Mouse (Mus musculus) ES-E14 (cell line): ENCODE data around the gene Usp12.

Experiments used
- CHD2 ChIP-seq: IDR thresholded peaks from 2 replicates; pipeline ENCODE4 v1.6.1; 2014; ENCODE audit warnings: mild to moderate bottlenecking, low read depth, low read length, inconsistent platforms
- HCFC1 ChIP-seq: IDR thresholded peaks from 2 replicates; pipeline ENCODE4 v1.6.1; 2012; ENCODE audit warnings: low read length, inconsistent platforms, borderline replicate concordance; ENCODE audit not compliant: insufficient read depth
- MAFK ChIP-seq: IDR thresholded peaks from 2 replicates; pipeline ENCODE4 v1.6.1; 2014; ENCODE audit warnings: mild to moderate bottlenecking, low read depth, low read length, inconsistent platforms; ENCODE audit not compliant: insufficient read depth
- ZC3H11A ChIP-seq: IDR thresholded peaks from 2 replicates; pipeline ENCODE4 v1.6.1; 2012; ENCODE audit warnings: low read depth, mild to moderate bottlenecking, inconsistent platforms, low read length, borderline replicate concordance
- ZNF384 ChIP-seq: IDR thresholded peaks from 2 replicates; pipeline ENCODE4 v1.6.1; 2012; ENCODE audit warnings: low read depth, low read length, inconsistent platforms

GRCm38 (mm10) chr5:146792140-146792791 is 2.5 kb downstream of the Usp12 start:
- TF ChIP-seq MAFK (no peak), ZNF384 (no peak), ZC3H11A (no peak), HCFC1 (no peak), CHD2 (no peak)
